In the genomic region with DNA sequence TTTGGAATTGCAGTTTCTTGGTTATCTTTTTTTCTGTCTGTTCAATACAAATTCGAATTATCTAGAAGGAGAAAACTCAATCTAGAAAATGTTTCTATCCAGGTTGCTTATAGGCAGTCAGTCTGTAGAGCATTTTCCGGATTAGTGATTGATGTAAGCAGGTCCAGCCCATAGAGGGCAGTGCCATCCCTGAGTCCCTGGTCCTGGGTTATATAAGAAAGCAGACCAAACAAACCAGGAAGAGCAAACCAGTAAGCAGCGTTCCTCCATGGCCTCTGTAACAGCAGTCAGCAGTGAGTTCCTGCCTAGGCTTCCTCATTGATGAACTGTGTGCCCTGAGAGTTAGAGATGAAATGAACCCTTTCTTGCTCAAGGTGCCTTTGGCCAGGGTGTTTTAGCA, we compare ENCODE assay signal across 13 mouse cellular contexts.
DNase-seq lines count a peak whose midpoint lies in the region; ATAC-seq and TF ChIP-seq lines count a peak whose summit lies in the region.
"Had no signal": no experiment of that assay in that cellular context is flagged by ENCODE, and none has a peak within 500 bp of the region (broad histone marks: within the 10 kb centered on the region; RNA-seq: fewer than 3 reads in every experiment).

No protein-coding gene starts in this region.

- no peaks in the 10 kb centered on the region for H3K36me3 ChIP-seq in midbrain, postnatal 0 days (ENCODE audit: insufficient read depth, low read length)
- H3K36me3 ChIP-seq in midbrain, embryonic 15.5 days (replicated peaks) = no peaks in the 10 kb centered on the region
- H3K36me3 ChIP-seq: embryonic facial prominence, embryonic 13.5 days; limb, embryonic 12.5 days had no signal

- H3K4me3 ChIP-seq in midbrain, postnatal 0 days (ENCODE audit: low read depth, low read length) = no peak overlapping the region
- no peak overlapping the region for H3K4me3 ChIP-seq in midbrain, embryonic 15.5 days
- H3K4me3 ChIP-seq: embryonic facial prominence, embryonic 13.5 days; limb, embryonic 12.5 days; myocyte had no signal

- no peaks in the 10 kb centered on the region for H3K4me1 ChIP-seq in midbrain, postnatal 0 days (ENCODE audit: insufficient read depth, low read length)
- H3K4me1 ChIP-seq in midbrain, embryonic 15.5 days = no peaks in the 10 kb centered on the region
- H3K4me1 ChIP-seq: embryonic facial prominence, embryonic 13.5 days had no signal

- H3K9ac ChIP-seq in midbrain, postnatal 0 days (replicated peaks; ENCODE audit: low read length, poor library complexity, severe bottlenecking) = no peak overlapping the region
- H3K9ac ChIP-seq in midbrain, embryonic 15.5 days = no peak overlapping the region
- H3K9ac ChIP-seq: embryonic facial prominence, embryonic 13.5 days; limb, embryonic 12.5 days had no signal

- no peak overlapping the region for H3K27ac ChIP-seq in midbrain, postnatal 0 days (ENCODE audit: low read depth, low read length)
- no peak overlapping the region for H3K27ac ChIP-seq in midbrain, embryonic 15.5 days
- H3K27ac ChIP-seq: embryonic facial prominence, embryonic 13.5 days; limb, embryonic 12.5 days had no signal

- peak; percentile 38 for TF ChIP-seq CTCF in midbrain, postnatal 0 days (IDR thresholded peaks at IDR 0.05)

- no peaks in the 10 kb centered on the region for H3K27me3 ChIP-seq in midbrain, postnatal 0 days (ENCODE audit: insufficient read depth, low read length)
- no peaks in the 10 kb centered on the region for H3K27me3 ChIP-seq in midbrain, embryonic 15.5 days (replicated peaks)
- H3K27me3 ChIP-seq: embryonic facial prominence, embryonic 13.5 days; limb, embryonic 12.5 days had no signal

- DNase-seq in cerebellum, postnatal 14 days = peak; percentile 12 to 15
- no peak for DNase-seq in cerebellum, adult 18-20 months
- DNase-seq in kidney, adult 9 months = peak; percentile 9
- DNase-seq in kidney, adult 18-20 months = no peak
- peak; percentile 24 for DNase-seq in midbrain, postnatal 0 days (ENCODE audit: low spot score)
- peak; percentile 26 for DNase-seq in retina, postnatal 1 day
- no peak for DNase-seq in urinary bladder, adult 18-20 months (ENCODE audit: low spot score in 2 of 2)
- DNase-seq: heart, postnatal 14 days; lung, postnatal 36 days had no signal

- ATAC-seq in midbrain, postnatal 0 days (ENCODE audit: low FRiP score) = no peak
- no peak for ATAC-seq in midbrain, embryonic 15.5 days (replicated peaks)

- H3K4me2 ChIP-seq in midbrain, postnatal 0 days (ENCODE audit: low read depth, low read length, poor library complexity, severe bottlenecking) = no peak overlapping the region
- no peak overlapping the region for H3K4me2 ChIP-seq in midbrain, embryonic 15.5 days
- H3K4me2 ChIP-seq: embryonic facial prominence, embryonic 13.5 days; limb, embryonic 12.5 days had no signal

- H3K9me3 ChIP-seq in midbrain, postnatal 0 days (ENCODE audit: low read length) = no peaks in the 10 kb centered on the region
- no peaks in the 10 kb centered on the region for H3K9me3 ChIP-seq in midbrain, embryonic 15.5 days
- H3K9me3 ChIP-seq: embryonic facial prominence, embryonic 13.5 days; limb, embryonic 12.5 days had no signal

- 74% methylated on average over 3 of the region's 3 CpGs for WGBS in midbrain, postnatal 0 days
- WGBS in midbrain, embryonic 15.5 days = 53% methylated on average over 3 of the region's 3 CpGs

Comparison
In these comparisons a context has a peak if more than half of its experiments do, and no peak if none do; other contexts are left out.
1. DNase-seq: peak in cerebellum, postnatal 14 days (2 of 2), kidney, adult 9 months (single experiment), midbrain, postnatal 0 days (single experiment) and retina, postnatal 1 day (single experiment); none in cerebellum, adult 18-20 months (0 of 2), kidney, adult 18-20 months (single experiment) and urinary bladder, adult 18-20 months (0 of 2).